Mouse (Mus musculus): ENCODE measurements at regions not wholly inside any gene's neighbourhood (a gene's known extent, or its start where the extent isn't known, plus 50 kb on each side); places are given as distances from the start of the nearest gene placed in this dataset.
"Not testable (repeated sequence)": the region's sequence is repeated elsewhere in the genome, so short reads cannot be mapped to it uniquely, and the experiment has no call there.

DNA sequence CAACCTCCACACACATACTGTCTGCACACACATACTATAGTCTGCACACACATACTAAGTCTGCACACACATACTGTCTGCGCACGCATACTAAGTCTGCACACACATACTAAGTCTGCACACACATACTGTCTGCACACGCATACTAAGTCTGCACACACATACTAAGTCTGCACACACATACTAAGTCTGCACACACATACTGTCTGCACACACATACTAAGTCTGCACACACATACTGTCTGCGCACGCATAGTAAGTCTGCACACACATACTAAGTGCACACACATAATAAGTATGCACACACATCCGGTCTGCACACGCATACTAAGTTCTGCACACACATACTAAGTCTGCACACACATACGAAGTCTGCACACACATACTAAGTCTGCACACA is 153.2 kb downstream of the H60c start:
- ATAC-seq (ENCODE audit: low read depth); H3K4me3 ChIP-seq (replicated peaks); H3K27me3 ChIP-seq; H3K36me3 ChIP-seq; H3K4me2 ChIP-seq; H3K27ac ChIP-seq; H3K4me1 ChIP-seq (replicated peaks); H3K9ac ChIP-seq; DNase-seq: not testable (repeated sequence)
- peaks cover 49% of the 10 kb centered on the region for H3K9me3 ChIP-seq (replicated peaks)
- 69% methylated on average over 3 of the region's 8 CpGs for WGBS (ENCODE audit: insufficient replicate concordance)

DNA sequence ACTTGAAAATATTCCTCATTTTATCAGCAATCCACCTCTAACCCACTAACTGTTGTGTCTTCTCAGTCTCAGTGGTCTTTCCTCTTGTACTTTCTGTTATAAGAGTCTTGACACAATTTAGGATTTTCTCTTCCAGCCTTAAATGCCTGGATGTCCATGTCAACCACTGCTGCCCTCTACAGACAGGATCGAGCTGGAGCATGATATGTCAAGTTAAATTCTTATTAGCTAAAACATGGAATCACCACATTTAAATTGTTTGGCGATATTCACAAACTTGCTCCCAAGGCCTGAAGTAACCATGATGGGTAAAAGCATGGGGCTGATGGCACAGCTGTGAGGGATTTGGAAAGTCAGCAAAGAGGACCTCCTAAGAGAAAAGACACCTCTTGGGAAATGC is 159.6 kb downstream of the H60c start:
- ATAC-seq (ENCODE audit: low read depth); H3K27ac ChIP-seq; H3K9ac ChIP-seq; H3K4me1 ChIP-seq (replicated peaks); H3K4me3 ChIP-seq (replicated peaks); H3K36me3 ChIP-seq; H3K27me3 ChIP-seq; DNase-seq; H3K4me2 ChIP-seq: not testable (repeated sequence)
- 56% methylated on average over 2 of the region's 2 CpGs for WGBS (ENCODE audit: insufficient replicate concordance)
- H3K9me3 ChIP-seq (replicated peaks), result peaks cover 18% of the 10 kb centered on the region
